8 mouse cellular contexts compared by ENCODE assay signal in genomic region chr6:86370764-86371339, GRCm38 (mm10). TPM values are rescaled to one million over a fixed set of nuclear protein-coding genes. Genes with fewer than 3 reads are reported as not detected.
DNase-seq lines count a peak whose midpoint lies in the region; ATAC-seq and TF ChIP-seq lines count a peak whose summit lies in the region.

TSS of gene Snrpg (plus strand) at chr6:86371304.

- peak within 1 kb of the TSS; percentile 93 for H3K9ac ChIP-seq in intestine, embryonic 14.5 days (ENCODE audit: low read length)

- H3K27ac ChIP-seq in left cerebral cortex, adult 2 months, result peak within 1 kb of the TSS; percentile 93
- peak within 1 kb of the TSS; percentile 89 for H3K27ac ChIP-seq in intestine, embryonic 14.5 days (ENCODE audit: low read depth)

- intact Hi-C loops in left cerebral cortex, adult 2 months (cut with DNase I), result loop anchor here (2.0 kb wide), 1 partner anchor 26 kb away; the partner anchor contains the start of gene Pcyox1

- peaks cover 32% of the 10 kb centered on the region for H3K36me3 ChIP-seq in intestine, embryonic 14.5 days (ENCODE audit: control insufficient read depth, insufficient read depth, low read length)
- H3K36me3 ChIP-seq in megakaryocyte, embryonic 14.5 days (replicated peaks; ENCODE audit: low read length), result peaks cover 29% of the 10 kb centered on the region

- WGBS in intestine, embryonic 14.5 days, result 16% methylated on average over 15 of the region's 15 CpGs

- H3K9me3 ChIP-seq in intestine, embryonic 14.5 days (ENCODE audit: control insufficient read depth, low read length), result no peaks in the 10 kb centered on the region
- H3K9me3 ChIP-seq in megakaryocyte, embryonic 14.5 days, result no peaks in the 10 kb centered on the region

- H3K4me2 ChIP-seq in intestine, embryonic 14.5 days (ENCODE audit: low read length), result peak within 1 kb of the TSS; percentile 87

- H3K4me1 ChIP-seq in intestine, embryonic 14.5 days (replicated peaks; ENCODE audit: control insufficient read depth, insufficient read depth, low read length), result peaks cover 18% of the 10 kb centered on the region
- peaks cover 42% of the 10 kb centered on the region for H3K4me1 ChIP-seq in megakaryocyte, embryonic 14.5 days

- ATAC-seq in intestine, embryonic 14.5 days (replicated peaks; ENCODE audit: low FRiP score, low TSS enrichment, low read depth), result 0 out of 2 replicates have a peak, but pooled peaks have one; percentile 3

- peak within 1 kb of the TSS; percentile 90 for H3K4me3 ChIP-seq in left cerebral cortex, adult 2 months
- peak within 1 kb of the TSS; percentile 96 for H3K4me3 ChIP-seq in intestine, embryonic 14.5 days (ENCODE audit: low read depth, low read length)
- peak within 1 kb of the TSS; percentile 97 for H3K4me3 ChIP-seq in megakaryocyte, embryonic 14.5 days (replicated peaks)

- no peaks in the 10 kb centered on the region for H3K27me3 ChIP-seq in intestine, embryonic 14.5 days (replicated peaks; ENCODE audit: control insufficient read depth, insufficient read depth, low read length)
- no peaks in the 10 kb centered on the region for H3K27me3 ChIP-seq in megakaryocyte, embryonic 14.5 days (replicated peaks)

- DNase-seq in left cerebral cortex, adult 2 months (ENCODE audit: extremely low spot score in 1 of 2, low spot score in 2 of 2), result no peak
- DNase-seq in left cerebral cortex, adult 11 months (ENCODE audit: low spot score), result no peak
- DNase-seq in adrenal gland, postnatal 14 days, result no peak
- DNase-seq in gastrocnemius, postnatal 10 days, result no peak
- peak; percentile 58 for DNase-seq in intestine, embryonic 14.5 days (ENCODE audit: low spot score)
- DNase-seq in ovary, postnatal 36 days (ENCODE audit: low spot score), result no peak
- DNase-seq in B cell, adult 2 months, result no peak

- TF ChIP-seq CTCF in left cerebral cortex, adult 2 months (IDR thresholded peaks at IDR 0.05), result no peak

RNA-seq across cellular contexts. Expression of gene Snrpg, which starts in this region (rescaled TPM):
- total RNA-seq in left cerebral cortex, adult 2 months (2021), result 10 to 100 TPM; 54.8 to 61.9 TPM
- total RNA-seq in adrenal gland, postnatal 14 days (2021), result 248 and 268 TPM in 2 replicates
- total RNA-seq in gastrocnemius, postnatal 10 days (2021), result 10 to 100 TPM; 60.0 to 71.1 TPM
- polyA plus RNA-seq in intestine, embryonic 14.5 days (2014; fragmentation: Nextera tagmentation; extraction: Ambion mirVana), result 787 and 872 TPM in 2 replicates
- polyA plus RNA-seq in megakaryocyte, embryonic 14.5 days (2012; ENCODE audit: insufficient read depth, low replicate concordance), result 2.9 and 11.4 TPM in 2 replicates

Comparison
In these comparisons a context has a peak if more than half of its experiments do, and no peak if none do; other contexts are left out.
1. RNA of gene Snrpg (polyA plus RNA-seq): 787 to 872 TPM in intestine, embryonic 14.5 days; 2.9 to 11.4 TPM in megakaryocyte, embryonic 14.5 days; every median in the first group is over 10 times any median in the second.
2. Peak in every context shown above with its lines, with median percentiles within 50 percentile points of each other: H3K4me3 ChIP-seq.